Mouse (Mus musculus) B cell, adult 67 days (primary cell): ENCODE data around the gene Zfp865. TPM values are rescaled to one million over a fixed set of nuclear protein-coding genes. Genes with fewer than 3 reads are reported as not detected.

Experiments used
- total RNA-seq, 2 experiments: library from RNA; stranded (reverse); gene quantifications; 4 replicates each; pipeline ENCODE4 v1.2.4; 2023

Gene Zfp865
- total RNA-seq = 10 to 100 TPM; 47.6 to 56.7 TPM

GRCm38 (mm10) chr7:5020000-5020681, at the start of gene Zfp865, which contains the start of gene Ccdc106:
Gene Zfp865, plus strand, starts transcription at chr7:5020376.
Gene Ccdc106, plus strand, starts transcription at chr7:5020553.

GRCm38 (mm10) chr7:4971068-4971467, 49.1 kb upstream of the Zfp865 start, which contains the start of gene Sbk3:
Gene Sbk3, minus strand, starts transcription at chr7:4971168.

GRCm38 (mm10) chr7:4996003-4996895, 23.9 kb upstream of the Zfp865 start, which contains the start of gene Zfp579:
Gene Zfp579, minus strand, starts transcription at chr7:4996158.

GRCm38 (mm10) chr7:5014251-5015117, 5.7 kb upstream of the Zfp865 start, which contains the start of the genes Zfp524 and Fiz1:
Gene Zfp524, plus strand, starts transcription at chr7:5014415.
Gene Fiz1, minus strand, starts transcription at chr7:5014697.

GRCm38 (mm10) chr7:5015118-5016001, 4.8 kb upstream of the Zfp865 start, which contains the start of gene Gm44973:
Gene Gm44973, plus strand, starts transcription at chr7:5015496.

GRCm38 (mm10) chr7:5033818-5034217, 13.6 kb downstream of the Zfp865 start, which contains the start of gene 4632433K11Rik:
Gene 4632433K11Rik, plus strand, starts transcription at chr7:5034118.

GRCm38 (mm10) chr7:5038109-5038732, 18.0 kb downstream of the Zfp865 start, which contains the start of gene Zfp784:
Gene Zfp784, minus strand, starts transcription at chr7:5038446.

GRCm38 (mm10) chr7:5051193-5052192, 31.3 kb downstream of the Zfp865 start, which contains the start of gene Zfp580:
Gene Zfp580, plus strand, starts transcription at chr7:5051538.

GRCm38 (mm10) chr7:5061774-5062359, 41.7 kb downstream of the Zfp865 start, which contains the start of gene U2af2:
Gene U2af2, plus strand, starts transcription at chr7:5062143.

GRCm38 (mm10) chr7:5080010-5080751, 60.0 kb downstream of the Zfp865 start, which contains the start of gene Epn1:
Gene Epn1, plus strand, starts transcription at chr7:5080235.

Other genes with a start within 250 kb of the Zfp865 start
- gene Fam71e2, start 249.1 kb upstream of the Zfp865 start, total RNA-seq = not detected
- not detected for gene Il11, start 237.5 kb upstream of the Zfp865 start, total RNA-seq
- gene Tmem190, start 237.4 kb upstream of the Zfp865 start, total RNA-seq = not detected
- 1 to 10 TPM; 2.2 to 3.2 TPM for gene Tmem238, start 230.7 kb upstream of the Zfp865 start, total RNA-seq
- 1,000 to 10,000 TPM; 1,616 to 1,738 TPM for gene Rpl28, start 227.5 kb upstream of the Zfp865 start, total RNA-seq
- 100 to 1,000 TPM; 115 to 155 TPM for gene Ube2s, start 207.8 kb upstream of the Zfp865 start, total RNA-seq
- gene Shisa7, start 175.7 kb upstream of the Zfp865 start, total RNA-seq = 1 to 10 TPM; 1.5 to 2.2 TPM
- 10 to 100 TPM in 1 of 2 experiments, 1 to 10 TPM in 1; 8.1 to 13.1 TPM for gene Isoc2b, start 150.1 kb upstream of the Zfp865 start, total RNA-seq
- gene Isoc2a, start 143.2 kb upstream of the Zfp865 start, total RNA-seq = 10 to 100 TPM; 11.1 to 11.2 TPM
- not detected for gene Gm36210, start 113.9 kb upstream of the Zfp865 start, total RNA-seq
- gene Zfp628, start 105.2 kb upstream of the Zfp865 start, total RNA-seq = 10 to 100 TPM; 32.8 to 34.2 TPM
- gene Nat14, start 98.3 kb upstream of the Zfp865 start, total RNA-seq = 10 to 100 TPM in 1 of 2 experiments, 1 to 10 TPM in 1; 6.6 to 10.6 TPM
- gene Ssc5d, start 94.6 kb upstream of the Zfp865 start, total RNA-seq = under 1 TPM in 1 of 2 experiments, not detected in 1; 0.41 TPM
- gene Sbk2, start 56.0 kb upstream of the Zfp865 start, total RNA-seq = under 1 TPM; 0.33 to 0.87 TPM
- gene Sbk3, start 49.2 kb upstream of the Zfp865 start, total RNA-seq = not detected
- 10 to 100 TPM; 20.7 to 31.7 TPM for gene Zfp579, start 24.2 kb upstream of the Zfp865 start, total RNA-seq
- 10 to 100 TPM; 10.5 to 12.3 TPM for gene Zfp524, start 6.0 kb upstream of the Zfp865 start, total RNA-seq
- 10 to 100 TPM; 54.8 to 57.0 TPM for gene Fiz1, start 5.7 kb upstream of the Zfp865 start, total RNA-seq
- not detected for gene Gm44973, start 4.9 kb upstream of the Zfp865 start, total RNA-seq
- gene Ccdc106, start 177 bp downstream of the Zfp865 start, total RNA-seq = not detected
- not detected for gene 4632433K11Rik, start 13.7 kb downstream of the Zfp865 start, total RNA-seq
- gene Zfp784, start 18.1 kb downstream of the Zfp865 start, total RNA-seq = 1 to 10 TPM; 5.8 to 7.0 TPM
- gene Zfp580, start 31.2 kb downstream of the Zfp865 start, total RNA-seq = 1 to 10 TPM; 4.0 to 4.5 TPM
- 100 to 1,000 TPM; 521 to 558 TPM for gene U2af2, start 41.8 kb downstream of the Zfp865 start, total RNA-seq
- 100 to 1,000 TPM; 220 to 234 TPM for gene Epn1, start 59.9 kb downstream of the Zfp865 start, total RNA-seq
- not detected for gene Rfpl4, start 96.6 kb downstream of the Zfp865 start, total RNA-seq
- 1 to 10 TPM in 1 of 2 experiments, not detected in 1; 1.1 TPM for gene Rasl2-9, start 105.6 kb downstream of the Zfp865 start, total RNA-seq
- gene Vmn1r55, start 129.3 kb downstream of the Zfp865 start, total RNA-seq = not detected
- gene Vmn1r56, start 176.4 kb downstream of the Zfp865 start, total RNA-seq = not detected
- not detected for gene Vmn1r57, start 198.1 kb downstream of the Zfp865 start, total RNA-seq